Comparison of ENCODE assay signal across 8 mouse cellular contexts in genomic region chr9:107908410-107909158, GRCm38 (mm10). TPM values are rescaled to one million over a fixed set of nuclear protein-coding genes. Genes with fewer than 3 reads are reported as not detected.
DNase-seq lines count a peak whose midpoint lies in the region; ATAC-seq and TF ChIP-seq lines count a peak whose summit lies in the region.
"Had no signal": no experiment of that assay in that cellular context is flagged by ENCODE, and none has a peak within 500 bp of the region (broad histone marks: within the 10 kb centered on the region; RNA-seq: fewer than 3 reads in every experiment).

No protein-coding gene starts in this region.

- H3K4me2 ChIP-seq in heart, embryonic 12.5 days = peak overlapping the region; percentile 90

- H3K27me3 ChIP-seq in testis, adult 2 months (ENCODE audit: control insufficient read depth, insufficient read depth, low read length) = no peaks in the 10 kb centered on the region
- H3K27me3 ChIP-seq in heart, embryonic 12.5 days (replicated peaks) = peaks cover 9% of the 10 kb centered on the region; the same call in 1 of the 2 replicates
- H3K27me3 ChIP-seq in kidney, adult 2 months (replicated peaks; ENCODE audit: control insufficient read depth, insufficient read depth, low read length) = no peaks in the 10 kb centered on the region

- peak overlapping the region; percentile 12; the same call in 1 of the 2 replicates for H3K4me3 ChIP-seq in testis, adult 2 months (ENCODE audit: control insufficient read depth, low read depth, low read length)
- H3K4me3 ChIP-seq in heart, embryonic 12.5 days = peak overlapping the region; percentile 48
- no peak overlapping the region for H3K4me3 ChIP-seq in kidney, adult 2 months (ENCODE audit: insufficient read depth, low read depth, low read length)

- DNase-seq in testis, postnatal 10 days (ENCODE audit: low spot score) = no peak
- DNase-seq in lung, adult 18-20 months = peak; percentile 67 to 80
- DNase-seq in urinary bladder, postnatal 36 days (ENCODE audit: low spot score in 2 of 2) = peak; percentile 58 to 82
- no peak for DNase-seq in spleen, adult 12 weeks (ENCODE audit: low spot score)
- no peak for DNase-seq in kidney, adult 2 months
- DNase-seq: thymus, postnatal 14 days had no signal

- ATAC-seq in heart, embryonic 12.5 days (ENCODE audit: insufficient number of reproducible peaks, low FRiP score) = no peak

- H3K4me1 ChIP-seq in testis, adult 2 months (ENCODE audit: control insufficient read depth, insufficient read depth, low read length) = peaks cover 18% of the 10 kb centered on the region
- peaks cover 56% of the 10 kb centered on the region for H3K4me1 ChIP-seq in heart, embryonic 12.5 days (replicated peaks)
- peaks cover 3% of the 10 kb centered on the region; the same call in 1 of the 2 replicates for H3K4me1 ChIP-seq in kidney, adult 2 months (ENCODE audit: control insufficient read depth, insufficient read depth, low read length)

- H3K9ac ChIP-seq in heart, embryonic 12.5 days = peak overlapping the region; percentile 51

- no peaks in the 10 kb centered on the region for H3K36me3 ChIP-seq in testis, adult 2 months (ENCODE audit: control insufficient read depth, insufficient read depth, low read length)
- H3K36me3 ChIP-seq in heart, embryonic 12.5 days = no peaks in the 10 kb centered on the region
- no peaks in the 10 kb centered on the region for H3K36me3 ChIP-seq in kidney, adult 2 months (ENCODE audit: control insufficient read depth, insufficient read depth, low read length)

- peak; percentile 10; the same call in 1 of the 2 replicates for TF ChIP-seq POLR2A in testis, adult 2 months (IDR thresholded peaks at IDR 0.05; ENCODE audit: control insufficient read depth, low read depth, low read length)
- no peak for TF ChIP-seq POLR2A in kidney, adult 2 months (IDR thresholded peaks at IDR 0.05; ENCODE audit: low read depth, low read length)

- TF ChIP-seq CTCF in testis, adult 2 months (IDR thresholded peaks at IDR 0.05; ENCODE audit: control insufficient read depth, insufficient read depth, insufficient replicate concordance, low read depth, low read length) = no peak
- TF ChIP-seq CTCF in kidney, adult 2 months (conservative IDR thresholded peaks at IDR 0.05; ENCODE audit: insufficient read depth, insufficient read length, low read depth, low read length) = no peak

- H3K27ac ChIP-seq in testis, adult 2 months (ENCODE audit: control insufficient read depth, insufficient read depth, low read depth, low read length) = peak overlapping the region; percentile 12
- peak overlapping the region; percentile 1; the same call in 1 of the 2 replicates for H3K27ac ChIP-seq in heart, embryonic 12.5 days (ENCODE audit: poor library complexity, severe bottlenecking)
- H3K27ac ChIP-seq in kidney, adult 2 months (ENCODE audit: insufficient read depth, low read depth, low read length) = no peak overlapping the region

- 28% methylated on average over 18 of the region's 18 CpGs for WGBS in heart, embryonic 12.5 days
- WGBS in kidney, adult 2 months = 59% methylated on average over 18 of the region's 18 CpGs

- H3K9me3 ChIP-seq in heart, embryonic 12.5 days (replicated peaks) = no peaks in the 10 kb centered on the region

RNA-seq across cellular contexts. Expression of gene Mst1r, which starts 1.9 kb away (rescaled TPM):
- polyA plus RNA-seq in testis, adult 2 months (2012; rRNA removed) = 4.3 and 4.6 TPM in 2 replicates
- polyA plus RNA-seq in heart, embryonic 12.5 days (2016; fragmentation: Nextera tagmentation; extraction: Ambion mirVana) = 4.5 and 5.2 TPM in 2 replicates
- polyA plus RNA-seq in kidney, adult 2 months (2012; rRNA removed) = 1.2 and 2.8 TPM in 2 replicates

RNA-seq across cellular contexts. Expression of gene Actl11, which starts 19.7 kb away (rescaled TPM):
- 360 and 372 TPM in 2 replicates for polyA plus RNA-seq in testis, adult 2 months (2012; rRNA removed)
- polyA plus RNA-seq in heart, embryonic 12.5 days (2016; fragmentation: Nextera tagmentation; extraction: Ambion mirVana) = not detected in 2 replicates
- 0.05 and 0.11 TPM in 2 replicates for polyA plus RNA-seq in kidney, adult 2 months (2012; rRNA removed)

RNA-seq across cellular contexts. Expression of gene Mon1a, which starts 20.6 kb away (rescaled TPM):
- polyA plus RNA-seq in testis, adult 2 months (2012; rRNA removed) = 14.1 and 14.9 TPM in 2 replicates
- 9.3 and 9.9 TPM in 2 replicates for polyA plus RNA-seq in heart, embryonic 12.5 days (2016; fragmentation: Nextera tagmentation; extraction: Ambion mirVana)
- 34.9 and 42.5 TPM in 2 replicates for polyA plus RNA-seq in kidney, adult 2 months (2012; rRNA removed)

RNA-seq across cellular contexts. Expression of gene Camkv, which starts 26.9 kb away (rescaled TPM):
- polyA plus RNA-seq in testis, adult 2 months (2012; rRNA removed) = 6.5 and 6.6 TPM in 2 replicates
- 0.39 and 0.56 TPM in 2 replicates for polyA plus RNA-seq in heart, embryonic 12.5 days (2016; fragmentation: Nextera tagmentation; extraction: Ambion mirVana)
- polyA plus RNA-seq in kidney, adult 2 months (2012; rRNA removed) = not detected in 2 replicates

RNA-seq across cellular contexts. Expression of gene Rbm6, which starts 35.5 kb away (rescaled TPM):
- polyA plus RNA-seq in testis, adult 2 months (2012; rRNA removed) = 26.8 and 28.1 TPM in 2 replicates
- polyA plus RNA-seq in heart, embryonic 12.5 days (2016; fragmentation: Nextera tagmentation; extraction: Ambion mirVana) = 56.4 and 61.8 TPM in 2 replicates
- polyA plus RNA-seq in kidney, adult 2 months (2012; rRNA removed) = 13.0 and 14.2 TPM in 2 replicates

Comparison
In these comparisons a context has a peak if more than half of its experiments do, and no peak if none do; other contexts are left out.
1. DNase-seq: peak in lung, adult 18-20 months (2 of 2) and urinary bladder, postnatal 36 days (2 of 2); none in testis, postnatal 10 days (single experiment), spleen, adult 12 weeks (single experiment) and kidney, adult 2 months (single experiment).
2. RNA of gene Actl11, which starts 19.7 kb away (polyA plus RNA-seq): 360 to 372 TPM in testis, adult 2 months; 0.05 to 0.11 TPM in kidney, adult 2 months and not detected in heart, embryonic 12.5 days; every median in the first group is over 100 times any median in the second.